Mouse (Mus musculus): ENCODE measurements around the gene Fgfr2.

GRCm38 (mm10) chr7:130270807-130271206 lies 2852.3 kb downstream of the Fgfr2 start:
- TF ChIP-seq CTCF (IDR thresholded peaks at IDR 0.05; ENCODE audit: control insufficient read depth, insufficient read depth, insufficient read length) (no peak), CEBPB (IDR thresholded peaks at IDR 0.05; ENCODE audit: low read depth) (no peak), USF1 (IDR thresholded peaks at IDR 0.05; ENCODE audit: low read depth) (no peak), MYOD1 (IDR thresholded peaks at IDR 0.05; ENCODE audit: control insufficient read depth, insufficient read length, low read depth) (no peak), MYOG (IDR thresholded peaks at IDR 0.05; ENCODE audit: control insufficient read depth, extremely low read depth, insufficient read length) (no peak), MAX (IDR thresholded peaks at IDR 0.05) (no peak), FOSL1 (IDR thresholded peaks at IDR 0.05; ENCODE audit: insufficient read depth, low read length, poor library complexity, severe bottlenecking) (no peak)
